Comparison of ENCODE assay signal across 9 mouse cellular contexts in genomic region chr15:36854900-36855321, GRCm38 (mm10).
DNase-seq lines count a peak whose midpoint lies in the region; ATAC-seq lines count a peak whose summit lies in the region.
"Had no signal": no experiment of that assay in that cellular context is flagged by ENCODE, and none has a peak within 500 bp of the region (broad histone marks: within the 10 kb centered on the region; RNA-seq: fewer than 3 reads in every experiment).

No protein-coding gene starts in this region.

- H3K27me3 ChIP-seq in liver, embryonic 12.5 days (replicated peaks): no peaks in the 10 kb centered on the region
- no peaks in the 10 kb centered on the region for H3K27me3 ChIP-seq in forebrain, embryonic 11.5 days (ENCODE audit: control insufficient read depth, insufficient read depth, low read length)

- peak; percentile 64 for DNase-seq in layer of hippocampus, adult 9-11 months
- no peak for DNase-seq in layer of hippocampus, postnatal 25 days (ENCODE audit: extremely low spot score in 1 of 2, low spot score in 1 of 2)
- peak; percentile 62 for DNase-seq in adrenal gland, postnatal 14 days
- DNase-seq in heart, adult 11 months: peak; percentile 97
- DNase-seq in lung, postnatal 25 days (ENCODE audit: low spot score): peak; percentile 32
- DNase-seq in left cerebral cortex, adult 11 months (ENCODE audit: low spot score): no peak
- DNase-seq in forebrain, embryonic 11.5 days (ENCODE audit: low spot score): no peak

- H3K4me3 ChIP-seq in liver, embryonic 12.5 days: no peak overlapping the region
- H3K4me3 ChIP-seq in forebrain, embryonic 11.5 days (ENCODE audit: low read depth, low read length): no peak overlapping the region

- no peak for ATAC-seq in liver, embryonic 12.5 days
- ATAC-seq in forebrain, embryonic 11.5 days (replicated peaks; ENCODE audit: low FRiP score): no peak

- H3K4me1 ChIP-seq in liver, embryonic 12.5 days: 0 out of 2 replicates have a peak, but pooled peaks cover 3% of the 10 kb centered on the region
- no peaks in the 10 kb centered on the region for H3K4me1 ChIP-seq in forebrain, embryonic 11.5 days (replicated peaks; ENCODE audit: control insufficient read depth, insufficient read depth, low read length)

- no peaks in the 10 kb centered on the region for H3K9me3 ChIP-seq in liver, embryonic 12.5 days (replicated peaks)
- no peaks in the 10 kb centered on the region for H3K9me3 ChIP-seq in forebrain, embryonic 11.5 days (ENCODE audit: control insufficient read depth, low read length)

- H3K9ac ChIP-seq in liver, embryonic 12.5 days: no peak overlapping the region
- no peak overlapping the region for H3K9ac ChIP-seq in forebrain, embryonic 11.5 days (ENCODE audit: low read length)

- no peaks in the 10 kb centered on the region for H3K36me3 ChIP-seq in liver, embryonic 12.5 days
- no peaks in the 10 kb centered on the region for H3K36me3 ChIP-seq in forebrain, embryonic 11.5 days (ENCODE audit: control insufficient read depth, insufficient read depth, low read length)

- WGBS in liver, embryonic 12.5 days (ENCODE audit: insufficient replicate concordance): 45% methylated on average over 6 of the region's 6 CpGs
- 76% methylated on average over 6 of the region's 6 CpGs for WGBS in forebrain, embryonic 11.5 days

- no peak overlapping the region for H3K27ac ChIP-seq in liver, embryonic 12.5 days
- no peak overlapping the region for H3K27ac ChIP-seq in forebrain, embryonic 11.5 days (ENCODE audit: low read depth, low read length)
- H3K27ac ChIP-seq: macrophage had no signal

- no peak overlapping the region for H3K4me2 ChIP-seq in liver, embryonic 12.5 days
- H3K4me2 ChIP-seq in forebrain, embryonic 11.5 days (ENCODE audit: low read depth, low read length, severe bottlenecking): no peak overlapping the region

Comparison
In these comparisons a context has a peak if more than half of its experiments do, and no peak if none do; other contexts are left out.
1. DNase-seq: peak in layer of hippocampus, adult 9-11 months (single experiment), adrenal gland, postnatal 14 days (single experiment), heart, adult 11 months (single experiment) and lung, postnatal 25 days (single experiment); none in layer of hippocampus, postnatal 25 days (0 of 2), left cerebral cortex, adult 11 months (single experiment) and forebrain, embryonic 11.5 days (single experiment).